Mouse (Mus musculus): Measurements from ENCODE around the gene Dmtf1. TPM values are rescaled to one million over a fixed set of nuclear protein-coding genes. Genes with fewer than 3 reads are reported as not detected.

The Dmtf1 gene
- total RNA-seq, 2 experiments from 2014 or later = 52.7 to 58.7 TPM

Other genes starting within 250 kb of the Dmtf1 start
- 10 to 100 TPM; 15.2 to 17.1 TPM for gene Crot, start 164.5 kb downstream of the Dmtf1 start, total RNA-seq (2021)
- gene Tmem243, start 61.1 kb downstream of the Dmtf1 start, total RNA-seq (2021) = 1 to 10 TPM; 3.5 to 3.9 TPM
- gene 9330182L06Rik, start 104.3 kb upstream of the Dmtf1 start, total RNA-seq (2021) = 10 to 100 TPM; 44.3 to 45.1 TPM

Data from left cerebral cortex, postnatal 4 days (tissue).